Mouse (Mus musculus): ENCODE measurements around the gene Trpm8.

Gene Trpm8

DNA sequence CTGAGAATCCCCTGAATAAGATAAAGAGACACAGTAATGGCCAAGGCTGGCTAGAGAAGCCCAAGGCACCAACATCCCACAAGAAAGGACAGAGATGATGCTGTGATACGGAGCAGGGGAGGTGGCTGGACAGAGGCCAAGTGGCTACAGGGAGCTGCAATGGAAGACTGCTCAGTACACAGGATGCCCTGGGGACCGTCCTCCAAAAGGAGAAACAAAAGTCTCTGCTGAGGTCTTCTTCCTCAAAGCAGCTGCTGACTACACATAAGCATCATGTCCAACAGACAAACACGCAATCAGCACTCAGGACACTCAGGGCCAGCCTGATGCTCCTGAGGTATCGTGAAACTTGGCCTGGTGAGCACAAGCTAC, 12.6 kb upstream of the Trpm8 start:
- no peak for DNase-seq (ENCODE audit: inconsistent ontology term)

- DNase-seq (ENCODE audit: inconsistent ontology term) = no peak
Measured at GRCm38 (mm10) chr1:88266123-88266522, 11.3 kb upstream of the Trpm8 start.

DNA sequence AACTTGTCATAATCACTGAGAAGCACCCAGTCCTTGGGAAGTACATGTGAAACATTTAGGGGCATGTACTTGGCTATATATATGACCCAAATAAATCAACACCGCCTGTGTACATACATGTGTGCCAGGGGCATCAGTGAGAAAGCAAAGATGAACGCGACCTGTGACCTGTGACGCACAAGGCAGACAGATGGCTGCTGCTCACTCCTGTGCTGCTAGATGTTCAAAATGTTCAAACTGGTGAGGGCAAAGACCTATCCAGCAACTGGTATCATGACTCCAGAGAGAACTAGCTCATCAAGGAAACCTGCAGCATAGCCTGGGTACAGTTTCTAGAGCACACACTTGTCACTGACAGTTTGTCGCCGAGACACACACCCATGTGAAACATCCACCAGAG, 10.0 kb upstream of the Trpm8 start:
- no peak for DNase-seq (ENCODE audit: inconsistent ontology term)

- no peak for DNase-seq (ENCODE audit: inconsistent ontology term)
Measured at GRCm38 (mm10) chr1:88268070-88268469, 9.4 kb upstream of the Trpm8 start.

DNA sequence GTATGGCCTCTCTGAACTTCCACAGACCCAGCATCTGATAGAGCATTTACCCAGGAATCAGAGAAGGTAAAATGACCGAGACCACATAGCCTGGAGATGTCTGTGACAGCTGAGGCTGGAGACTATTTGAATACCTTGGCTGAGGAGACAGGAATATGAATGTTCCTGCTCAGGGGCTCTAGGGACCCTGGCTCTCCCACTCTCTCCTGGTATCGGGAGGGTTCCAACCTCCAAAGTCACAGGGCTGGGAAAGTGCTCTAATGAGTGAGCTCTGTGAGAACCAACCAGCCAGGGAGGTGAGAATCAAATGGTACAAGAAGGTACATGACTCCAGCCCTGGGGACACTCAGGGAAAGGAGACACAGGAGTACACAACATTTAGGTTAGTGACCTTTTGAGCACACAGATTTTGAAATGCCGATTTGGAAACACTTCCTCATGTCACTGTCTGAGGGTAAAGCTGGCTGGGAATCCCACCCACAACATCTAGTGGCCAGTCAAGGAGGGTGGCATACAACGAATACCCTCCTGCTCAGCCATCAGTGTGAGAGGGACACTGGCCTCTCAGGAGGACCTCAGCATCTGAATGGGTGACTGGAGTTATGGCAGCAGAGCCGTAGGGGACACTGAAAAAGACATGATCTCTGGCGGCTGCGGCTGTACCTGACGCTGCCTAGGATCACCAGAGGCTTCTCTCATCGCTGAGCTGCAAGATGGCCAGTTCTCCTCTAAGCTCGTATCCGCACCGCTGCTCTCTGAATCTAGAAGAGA, 7.7 kb upstream of the Trpm8 start:
- DNase-seq (ENCODE audit: inconsistent ontology term) = no peak

DNA sequence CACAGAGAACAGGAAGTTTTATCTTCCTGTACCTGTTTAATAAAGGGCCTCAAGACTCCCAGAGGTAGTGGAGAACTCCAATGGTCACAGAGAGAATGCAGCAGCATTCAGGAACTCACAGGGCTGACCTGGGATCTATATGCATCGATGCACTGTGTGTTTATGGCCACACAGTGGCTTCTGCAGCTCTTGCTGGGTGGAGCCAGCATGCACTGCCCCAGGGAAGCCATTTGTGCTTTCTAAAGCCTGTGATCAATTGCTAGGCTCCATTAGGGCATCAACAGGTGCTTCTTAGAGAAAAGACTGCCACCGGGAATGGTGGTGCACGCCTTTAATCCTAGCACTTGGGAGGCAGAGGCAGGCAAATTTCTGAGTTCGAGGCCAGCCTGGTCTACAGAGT, 4.6 kb upstream of the Trpm8 start:
- no peak for DNase-seq (ENCODE audit: inconsistent ontology term)

- no peak for DNase-seq (ENCODE audit: inconsistent ontology term)
Measured at GRCm38 (mm10) chr1:88273326-88273725, 4.1 kb upstream of the Trpm8 start.

- no peak for DNase-seq (ENCODE audit: inconsistent ontology term)
Measured at GRCm38 (mm10) chr1:88273832-88274231, 3.6 kb upstream of the Trpm8 start.

DNA sequence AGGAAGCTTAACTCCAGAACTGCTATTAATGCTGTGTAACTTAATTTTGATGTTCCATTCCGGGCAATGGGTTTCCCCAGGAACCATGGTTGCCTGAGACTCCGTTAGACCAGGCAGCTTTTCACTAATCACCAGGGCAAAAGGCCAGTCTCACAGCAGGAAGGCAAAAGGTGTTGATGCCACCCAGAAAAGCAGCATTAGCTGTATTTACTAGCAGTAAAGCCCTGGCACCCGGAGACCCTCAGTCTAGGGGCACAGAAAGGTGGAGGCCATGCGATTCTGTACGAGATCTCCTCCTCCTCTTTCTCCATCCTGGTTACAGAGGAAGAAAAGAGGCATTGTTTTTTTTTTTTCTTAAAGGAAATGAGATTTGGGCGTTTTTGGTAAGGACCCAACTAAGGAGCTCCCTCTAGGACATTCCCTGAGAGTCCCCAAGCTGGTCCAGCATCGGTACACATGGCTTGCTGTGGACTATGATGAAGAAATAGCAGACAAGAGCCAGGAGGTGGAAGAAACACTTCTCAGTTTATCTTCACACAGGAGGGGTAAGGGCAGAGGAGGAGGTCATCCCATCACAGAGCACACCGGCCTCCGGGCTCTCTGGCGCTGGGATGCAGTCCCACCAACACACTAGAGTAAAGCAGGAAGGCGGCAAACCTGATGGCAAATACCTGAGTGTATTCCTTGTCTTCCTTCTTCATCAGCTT, 2.9 kb upstream of the Trpm8 start:
- DNase-seq (ENCODE audit: inconsistent ontology term) = no peak

DNA sequence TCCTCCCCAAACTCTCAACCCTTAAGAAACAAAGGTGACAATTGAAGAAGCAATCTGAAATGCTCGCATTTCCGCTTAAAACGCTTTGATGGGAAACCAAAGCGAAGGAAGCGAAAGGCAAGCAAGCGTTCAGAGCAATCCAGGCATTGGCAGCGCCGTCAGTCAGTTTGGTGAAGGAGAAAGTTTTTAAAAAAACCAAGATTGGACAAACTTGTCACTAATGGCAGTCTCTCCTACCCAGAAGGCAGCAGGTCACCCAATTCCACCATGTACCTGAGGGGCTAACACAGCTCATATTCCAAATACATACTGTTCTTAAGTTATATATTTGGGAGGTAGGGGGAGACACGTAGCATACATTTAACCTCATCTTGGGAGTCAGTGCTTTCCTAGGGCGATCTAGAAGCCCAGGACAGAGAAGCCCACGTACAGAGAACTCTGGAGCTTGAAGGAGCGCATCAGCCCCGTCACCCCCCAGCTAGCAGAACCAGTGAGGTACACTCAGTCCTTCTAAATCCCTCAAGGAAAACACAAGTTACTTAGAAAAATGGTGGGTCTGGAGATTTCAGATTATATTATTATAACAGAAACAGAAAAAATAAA, 2.3 kb upstream of the Trpm8 start:
- DNase-seq (ENCODE audit: inconsistent ontology term) = no peak

DNA sequence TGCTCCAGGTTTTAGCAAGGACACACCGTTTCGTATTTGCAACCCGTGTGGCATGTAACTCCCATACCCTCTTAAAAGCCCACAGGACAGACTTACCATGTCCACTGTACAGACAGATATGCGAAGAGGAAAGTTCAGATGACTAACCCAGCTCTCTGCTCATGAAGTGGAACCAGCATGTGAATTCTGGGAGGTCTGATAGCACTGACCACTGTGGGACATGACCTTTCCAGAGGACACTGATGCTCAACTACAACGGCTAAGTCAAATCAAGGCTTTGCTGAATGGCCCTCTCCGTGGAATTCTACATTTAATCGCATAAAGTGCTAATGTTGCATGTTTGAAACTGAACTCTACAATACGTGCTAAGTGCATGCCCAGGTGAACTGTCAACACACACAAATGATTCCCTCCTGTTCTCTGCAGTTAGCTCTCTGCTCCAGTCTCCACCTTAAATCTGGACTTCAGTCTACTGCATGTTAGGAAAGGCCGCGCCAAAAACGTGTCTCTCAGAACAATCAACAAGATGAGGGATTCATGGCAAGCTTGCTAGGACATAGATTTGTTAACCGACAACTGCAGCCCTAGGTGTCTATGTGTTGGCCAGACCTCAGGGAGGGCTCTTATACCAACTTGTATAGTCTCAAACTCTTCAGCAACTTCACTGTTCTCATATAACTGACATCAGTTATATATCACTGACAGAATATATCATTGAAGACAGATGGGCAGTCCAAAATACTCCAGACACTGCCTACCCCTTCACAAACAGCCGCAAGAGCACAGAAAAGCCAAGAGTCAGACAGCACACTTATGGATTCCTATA, 1.6 kb upstream of the Trpm8 start:
- no peak for DNase-seq (ENCODE audit: inconsistent ontology term)

DNA sequence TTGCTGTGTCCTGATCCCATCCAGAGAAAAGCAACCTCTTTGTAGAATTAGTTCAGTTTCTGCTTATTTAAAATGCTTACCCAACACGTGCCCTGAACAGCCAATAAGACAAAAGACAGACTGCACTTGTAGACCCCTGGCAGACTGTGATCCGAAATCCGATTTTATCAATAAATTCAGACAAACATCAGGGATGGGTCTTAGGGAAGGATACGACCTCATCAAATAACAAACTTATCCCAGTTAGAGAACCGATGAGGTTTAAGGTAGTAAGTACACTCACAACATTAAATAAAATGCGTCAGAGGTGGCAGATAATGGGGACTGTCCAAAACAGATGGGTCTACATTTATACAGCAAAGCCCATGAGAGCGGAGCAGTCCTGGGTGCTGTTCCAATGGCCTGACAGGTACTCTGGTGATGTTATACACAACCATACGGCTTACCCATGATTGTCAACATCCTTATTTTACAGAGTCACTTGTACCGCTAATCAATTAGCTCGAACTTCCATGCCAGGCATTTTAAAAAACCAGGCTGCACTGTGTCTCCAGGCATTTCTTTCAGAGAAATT, 850 bp upstream of the Trpm8 start:
- DNase-seq (ENCODE audit: inconsistent ontology term) = no peak

GRCm38 (mm10) chr1:88277818-88278511, 504 bp downstream of the Trpm8 start:
- DNase-seq (ENCODE audit: inconsistent ontology term) = no peak

DNA sequence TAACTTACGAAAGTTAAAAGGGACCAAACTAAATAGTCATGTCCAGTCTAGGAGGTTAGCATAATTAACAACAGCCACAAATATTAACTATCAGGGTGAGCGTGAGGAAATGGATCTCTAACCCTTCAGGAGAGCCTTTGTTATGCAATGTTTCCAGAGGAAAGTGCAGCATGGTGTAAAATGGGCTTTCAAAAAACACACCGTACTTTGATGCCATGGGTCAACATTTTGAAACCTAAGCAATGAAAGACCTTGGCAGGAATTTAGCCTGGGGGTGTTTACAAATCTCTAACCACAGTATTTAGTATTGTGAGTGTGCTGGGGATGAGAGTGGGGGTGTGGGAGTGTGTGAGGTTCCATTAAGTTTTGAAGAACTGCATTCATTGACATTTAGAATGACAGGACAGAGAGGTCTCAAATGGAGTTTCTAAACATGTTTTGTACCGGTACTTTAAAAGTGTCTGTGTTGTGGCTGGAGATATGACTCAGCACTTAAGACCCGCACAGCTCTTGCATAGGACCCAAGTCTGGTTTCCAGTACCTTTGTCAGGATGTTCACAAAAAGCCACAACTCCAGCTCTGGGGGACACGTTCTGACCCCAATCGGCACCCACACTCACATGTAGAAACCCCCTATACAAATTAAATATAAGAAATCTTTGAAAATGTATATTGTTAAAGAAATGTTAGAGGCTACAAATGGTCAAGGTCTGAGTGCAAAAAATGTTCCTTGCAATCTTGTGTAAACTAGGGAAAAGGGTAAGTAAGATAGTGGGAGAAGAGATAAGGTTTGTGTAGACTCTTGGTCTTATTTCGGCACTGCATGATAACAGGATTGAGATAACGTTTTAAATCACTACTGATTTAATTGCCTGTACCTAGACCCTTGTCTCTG, 1.9 kb downstream of the Trpm8 start:
- no peak for DNase-seq (ENCODE audit: inconsistent ontology term)

- DNase-seq (ENCODE audit: inconsistent ontology term) = no peak
Measured at GRCm38 (mm10) chr1:88280006-88280690, 2.7 kb downstream of the Trpm8 start.

DNA sequence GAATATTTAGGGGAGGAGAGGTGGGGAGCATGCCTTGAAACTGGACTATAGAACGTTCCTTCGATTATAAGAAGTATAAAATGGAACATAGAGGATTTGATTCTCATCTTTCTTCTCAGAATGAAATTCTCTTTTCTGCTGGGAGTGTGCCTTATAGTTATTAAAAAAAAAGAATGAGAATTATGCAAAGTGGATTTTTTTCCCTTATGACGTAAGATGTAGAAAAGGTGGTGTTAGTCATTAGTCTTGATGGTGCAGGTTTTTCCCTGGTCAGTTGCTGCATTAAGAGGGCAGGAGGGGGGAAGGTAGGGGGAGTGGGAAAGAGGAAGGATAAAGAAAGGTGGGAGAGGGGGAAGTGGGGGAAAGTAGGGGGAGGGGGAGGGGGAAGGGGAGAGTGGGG, 4.8 kb downstream of the Trpm8 start:
- no peak for DNase-seq (ENCODE audit: inconsistent ontology term)

GRCm38 (mm10) chr1:88283376-88284227, 6.1 kb downstream of the Trpm8 start:
- no peak for DNase-seq (ENCODE audit: inconsistent ontology term)

DNA sequence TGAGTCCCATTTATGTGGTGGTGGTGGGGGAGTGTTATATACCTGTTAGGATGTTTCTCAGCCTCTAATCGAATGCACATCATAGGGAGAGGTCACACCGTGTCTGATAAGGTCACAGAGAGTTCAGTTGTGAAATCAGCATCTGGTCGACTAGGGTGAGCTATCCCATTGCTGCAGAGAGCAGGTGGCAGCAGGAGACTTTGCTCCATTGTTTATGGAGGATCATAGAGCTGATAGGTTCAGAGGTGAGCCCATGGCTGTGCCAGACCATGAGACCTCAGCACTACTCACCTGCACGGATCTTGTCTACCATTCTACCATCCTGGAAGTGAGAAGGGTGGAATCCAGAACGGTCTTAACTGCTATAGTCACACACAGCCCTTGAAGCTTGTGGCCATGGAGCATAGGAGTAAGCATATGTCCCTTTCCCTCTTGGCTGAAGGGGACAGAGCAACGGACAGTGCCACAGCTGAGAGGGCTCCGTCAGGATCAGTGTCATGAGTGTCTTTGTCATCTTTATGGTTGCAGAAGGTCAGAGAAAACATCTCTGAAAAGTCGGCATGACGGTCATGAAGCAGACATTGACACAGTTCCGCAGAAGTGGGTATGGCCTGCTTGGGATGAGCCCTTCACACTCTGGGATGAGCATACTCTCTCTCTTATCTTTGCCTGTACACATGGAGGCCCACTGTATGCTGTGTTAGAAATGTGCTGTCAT, 6.9 kb downstream of the Trpm8 start:
- DNase-seq (ENCODE audit: inconsistent ontology term) = no peak
